Mouse (Mus musculus): Measurements from ENCODE around the gene Slc7a8. TPM values are rescaled to one million over a fixed set of nuclear protein-coding genes. Genes with fewer than 3 reads are reported as not detected.
"Not testable (repeated sequence)": the region's sequence is repeated elsewhere in the genome, so short reads cannot be mapped to it uniquely, and the experiment has no call there.

Gene Slc7a8
- total RNA-seq, 2 experiments from 2014 or later: 2.6 to 7.1 TPM

GRCm38 (mm10) chr14:54782971-54783370, 1.2 kb upstream of the Slc7a8 start:
- ATAC-seq (replicated peaks; ENCODE audit: low FRiP score, poor library complexity, severe bottlenecking): no peak

- no peak for ATAC-seq (replicated peaks; ENCODE audit: low FRiP score, poor library complexity, severe bottlenecking)
Measured at GRCm38 (mm10) chr14:54780836-54781609, 723 bp downstream of the Slc7a8 start.

GRCm38 (mm10) chr14:54780084-54780483, 1.7 kb downstream of the Slc7a8 start:
- no peak for ATAC-seq (replicated peaks; ENCODE audit: low FRiP score, poor library complexity, severe bottlenecking)

- ATAC-seq (replicated peaks; ENCODE audit: low FRiP score, poor library complexity, severe bottlenecking): no peak
Measured at GRCm38 (mm10) chr14:54777893-54778292, 3.9 kb downstream of the Slc7a8 start.

GRCm38 (mm10) chr14:54776768-54777167, 5.0 kb downstream of the Slc7a8 start:
- ATAC-seq (replicated peaks; ENCODE audit: low FRiP score, poor library complexity, severe bottlenecking): no peak

- no peak for ATAC-seq (replicated peaks; ENCODE audit: low FRiP score, poor library complexity, severe bottlenecking)
Measured at GRCm38 (mm10) chr14:54775534-54776041, 6.2 kb downstream of the Slc7a8 start.

GRCm38 (mm10) chr14:54772333-54772856, 9.4 kb downstream of the Slc7a8 start:
- no peak for ATAC-seq (replicated peaks; ENCODE audit: low FRiP score, poor library complexity, severe bottlenecking)

- no peak for ATAC-seq (replicated peaks; ENCODE audit: low FRiP score, poor library complexity, severe bottlenecking)
Measured at GRCm38 (mm10) chr14:54770373-54770772, 11.4 kb downstream of the Slc7a8 start.

GRCm38 (mm10) chr14:54769068-54769425, 12.7 kb downstream of the Slc7a8 start:
- ATAC-seq (replicated peaks; ENCODE audit: low FRiP score, poor library complexity, severe bottlenecking): no peak

- ATAC-seq (replicated peaks; ENCODE audit: low FRiP score, poor library complexity, severe bottlenecking): no peak
Measured at GRCm38 (mm10) chr14:54768314-54769067, 13.3 kb downstream of the Slc7a8 start.

GRCm38 (mm10) chr14:54766937-54767336, 14.8 kb downstream of the Slc7a8 start:
- ATAC-seq (replicated peaks; ENCODE audit: low FRiP score, poor library complexity, severe bottlenecking): not testable (repeated sequence)

GRCm38 (mm10) chr14:54756382-54756781, 25.4 kb downstream of the Slc7a8 start:
- no peak for ATAC-seq (replicated peaks; ENCODE audit: low FRiP score, poor library complexity, severe bottlenecking)

GRCm38 (mm10) chr14:54754602-54755018, 27.1 kb downstream of the Slc7a8 start:
- no peak for ATAC-seq (replicated peaks; ENCODE audit: low FRiP score, poor library complexity, severe bottlenecking)

GRCm38 (mm10) chr14:54753986-54754601, 27.7 kb downstream of the Slc7a8 start:
- no peak for ATAC-seq (replicated peaks; ENCODE audit: low FRiP score, poor library complexity, severe bottlenecking)

- no peak for ATAC-seq (replicated peaks; ENCODE audit: low FRiP score, poor library complexity, severe bottlenecking)
Measured at GRCm38 (mm10) chr14:54752938-54753337, 28.8 kb downstream of the Slc7a8 start.

- no peak for ATAC-seq (replicated peaks; ENCODE audit: low FRiP score, poor library complexity, severe bottlenecking)
Measured at GRCm38 (mm10) chr14:54751768-54752167, 30.0 kb downstream of the Slc7a8 start.

GRCm38 (mm10) chr14:54749238-54749637, 32.5 kb downstream of the Slc7a8 start:
- ATAC-seq (replicated peaks; ENCODE audit: low FRiP score, poor library complexity, severe bottlenecking): no peak

- ATAC-seq (replicated peaks; ENCODE audit: low FRiP score, poor library complexity, severe bottlenecking): peak; percentile 28; the same call in 1 of the 2 replicates
Measured at GRCm38 (mm10) chr14:54747942-54748917, 33.5 kb downstream of the Slc7a8 start.

GRCm38 (mm10) chr14:54746038-54746437, 35.7 kb downstream of the Slc7a8 start:
- ATAC-seq (replicated peaks; ENCODE audit: low FRiP score, poor library complexity, severe bottlenecking): no peak

All from erythroid progenitor cell, adult 5-6 weeks (primary cell).